Mouse (Mus musculus): ENCODE measurements at regions not wholly inside any gene's neighbourhood (a gene's known extent, or its start where the extent isn't known, plus 50 kb on each side); places are given as distances from the start of the nearest gene placed in this dataset.
"Not testable (repeated sequence)": the region's sequence is repeated elsewhere in the genome, so short reads cannot be mapped to it uniquely, and the experiment has no call there.

- ATAC-seq (ENCODE audit: insufficient number of reproducible peaks, insufficient read depth, low FRiP score, low read depth); H3K4me3 ChIP-seq (ENCODE audit: low read depth, low read length); H3K27ac ChIP-seq (ENCODE audit: low read length); H3K4me1 ChIP-seq (ENCODE audit: control insufficient read depth, insufficient read depth, low read length); H3K27me3 ChIP-seq (ENCODE audit: control insufficient read depth, insufficient read depth, low read length); H3K4me2 ChIP-seq (replicated peaks; ENCODE audit: low read depth, low read length); H3K36me3 ChIP-seq (ENCODE audit: control insufficient read depth, insufficient read depth, low read length); H3K9ac ChIP-seq (replicated peaks; ENCODE audit: low read depth, low read length); H3K9me3 ChIP-seq (ENCODE audit: control insufficient read depth, low read depth, low read length): not testable (repeated sequence)
- 90% methylated on average over 7 of the region's 7 CpGs for WGBS
Observed at GRCm38 (mm10) chr10:103507051-103507450, 139.5 kb downstream of the Slc6a15 start.

GRCm38 (mm10) chr10:103544502-103544901, 176.9 kb downstream of the Slc6a15 start:
- no peak overlapping the region for H3K27ac ChIP-seq (ENCODE audit: low read length)
- ATAC-seq (ENCODE audit: insufficient number of reproducible peaks, insufficient read depth, low FRiP score, low read depth) = no peak
- WGBS = 82% methylated on average over 2 of the region's 2 CpGs

GRCm38 (mm10) chr10:103549510-103549909, 181.9 kb downstream of the Slc6a15 start:
- Histone ChIP-seq H3K4me2 (replicated peaks; ENCODE audit: low read depth, low read length) (no peak overlapping the region), H3K9me3 (ENCODE audit: control insufficient read depth, low read depth, low read length) (no peaks in the 10 kb centered on the region), H3K27ac (ENCODE audit: low read length) (no peak overlapping the region), H3K36me3 (ENCODE audit: control insufficient read depth, insufficient read depth, low read length) (no peaks in the 10 kb centered on the region), H3K27me3 (ENCODE audit: control insufficient read depth, insufficient read depth, low read length) (no peaks in the 10 kb centered on the region), H3K9ac (replicated peaks; ENCODE audit: low read depth, low read length) (no peak overlapping the region), H3K4me3 (ENCODE audit: low read depth, low read length) (no peak overlapping the region), H3K4me1 (ENCODE audit: control insufficient read depth, insufficient read depth, low read length) (no peaks in the 10 kb centered on the region)
- no peak for ATAC-seq (ENCODE audit: insufficient number of reproducible peaks, insufficient read depth, low FRiP score, low read depth)
- 82% methylated on average over 2 of the region's 2 CpGs for WGBS

More at GRCm38 (mm10) chr10:103544502-103544901, 176.9 kb downstream of the Slc6a15 start:
- Histone ChIP-seq H3K36me3 (ENCODE audit: control insufficient read depth, insufficient read depth, low read length) (no peaks in the 10 kb centered on the region), H3K9me3 (ENCODE audit: control insufficient read depth, low read depth, low read length) (no peaks in the 10 kb centered on the region), H3K27me3 (ENCODE audit: control insufficient read depth, insufficient read depth, low read length) (no peaks in the 10 kb centered on the region), H3K9ac (replicated peaks; ENCODE audit: low read depth, low read length) (no peak overlapping the region), H3K4me3 (ENCODE audit: low read depth, low read length) (no peak overlapping the region), H3K4me1 (ENCODE audit: control insufficient read depth, insufficient read depth, low read length) (no peaks in the 10 kb centered on the region), H3K4me2 (replicated peaks; ENCODE audit: low read depth, low read length) (no peak overlapping the region)

- Histone ChIP-seq H3K36me3 (ENCODE audit: control insufficient read depth, insufficient read depth, low read length) (no peaks in the 10 kb centered on the region), H3K9ac (replicated peaks; ENCODE audit: low read depth, low read length) (no peak overlapping the region), H3K9me3 (ENCODE audit: control insufficient read depth, low read depth, low read length) (no peaks in the 10 kb centered on the region), H3K4me1 (ENCODE audit: control insufficient read depth, insufficient read depth, low read length) (no peaks in the 10 kb centered on the region), H3K27me3 (ENCODE audit: control insufficient read depth, insufficient read depth, low read length) (no peaks in the 10 kb centered on the region), H3K4me3 (ENCODE audit: low read depth, low read length) (no peak overlapping the region), H3K4me2 (replicated peaks; ENCODE audit: low read depth, low read length) (no peak overlapping the region), H3K27ac (ENCODE audit: low read length) (no peak overlapping the region)
- ATAC-seq (ENCODE audit: insufficient number of reproducible peaks, insufficient read depth, low FRiP score, low read depth) = no peak
- 70% methylated on average over 3 of the region's 3 CpGs for WGBS
Observed at GRCm38 (mm10) chr10:103585097-103585496, 217.5 kb downstream of the Slc6a15 start.

GRCm38 (mm10) chr10:103585504-103585903, 217.9 kb downstream of the Slc6a15 start:
- Histone ChIP-seq H3K9ac (replicated peaks; ENCODE audit: low read depth, low read length) (no peak overlapping the region), H3K9me3 (ENCODE audit: control insufficient read depth, low read depth, low read length) (no peaks in the 10 kb centered on the region), H3K4me3 (ENCODE audit: low read depth, low read length) (no peak overlapping the region), H3K27ac (ENCODE audit: low read length) (no peak overlapping the region), H3K4me1 (ENCODE audit: control insufficient read depth, insufficient read depth, low read length) (no peaks in the 10 kb centered on the region), H3K27me3 (ENCODE audit: control insufficient read depth, insufficient read depth, low read length) (no peaks in the 10 kb centered on the region), H3K4me2 (replicated peaks; ENCODE audit: low read depth, low read length) (no peak overlapping the region), H3K36me3 (ENCODE audit: control insufficient read depth, insufficient read depth, low read length) (no peaks in the 10 kb centered on the region)
- WGBS = 86% methylated on average over 2 of the region's 2 CpGs
- ATAC-seq (ENCODE audit: insufficient number of reproducible peaks, insufficient read depth, low FRiP score, low read depth) = no peak

GRCm38 (mm10) chr10:103591985-103592384, 224.4 kb downstream of the Slc6a15 start:
- Histone ChIP-seq H3K9me3 (ENCODE audit: control insufficient read depth, low read depth, low read length) (no peaks in the 10 kb centered on the region), H3K27ac (ENCODE audit: low read length) (no peak overlapping the region), H3K4me3 (ENCODE audit: low read depth, low read length) (no peak overlapping the region), H3K27me3 (ENCODE audit: control insufficient read depth, insufficient read depth, low read length) (no peaks in the 10 kb centered on the region), H3K4me2 (replicated peaks; ENCODE audit: low read depth, low read length) (no peak overlapping the region), H3K36me3 (ENCODE audit: control insufficient read depth, insufficient read depth, low read length) (no peaks in the 10 kb centered on the region), H3K4me1 (ENCODE audit: control insufficient read depth, insufficient read depth, low read length) (no peaks in the 10 kb centered on the region), H3K9ac (replicated peaks; ENCODE audit: low read depth, low read length) (no peak overlapping the region)
- WGBS = 88% methylated on average over 2 of the region's 2 CpGs
- ATAC-seq (ENCODE audit: insufficient number of reproducible peaks, insufficient read depth, low FRiP score, low read depth) = no peak

GRCm38 (mm10) chr10:103641162-103641561, 273.6 kb downstream of the Slc6a15 start:
- ATAC-seq (ENCODE audit: insufficient number of reproducible peaks, insufficient read depth, low FRiP score, low read depth) = no peak
- H3K9me3 ChIP-seq (ENCODE audit: control insufficient read depth, low read depth, low read length) = no peaks in the 10 kb centered on the region
- H3K4me2 ChIP-seq (replicated peaks; ENCODE audit: low read depth, low read length) = no peak overlapping the region
- WGBS = 61% methylated on average over 2 of the region's 2 CpGs
- no peaks in the 10 kb centered on the region for H3K4me1 ChIP-seq (ENCODE audit: control insufficient read depth, insufficient read depth, low read length)
- H3K9ac ChIP-seq (replicated peaks; ENCODE audit: low read depth, low read length) = no peak overlapping the region
- no peak overlapping the region for H3K4me3 ChIP-seq (ENCODE audit: low read depth, low read length)
- no peaks in the 10 kb centered on the region for H3K36me3 ChIP-seq (ENCODE audit: control insufficient read depth, insufficient read depth, low read length)
- no peak overlapping the region for H3K27ac ChIP-seq (ENCODE audit: low read length)
- H3K27me3 ChIP-seq (ENCODE audit: control insufficient read depth, insufficient read depth, low read length) = no peaks in the 10 kb centered on the region

GRCm38 (mm10) chr10:103649848-103650247, 282.3 kb downstream of the Slc6a15 start:
- Histone ChIP-seq H3K4me1 (ENCODE audit: control insufficient read depth, insufficient read depth, low read length) (no peaks in the 10 kb centered on the region), H3K9me3 (ENCODE audit: control insufficient read depth, low read depth, low read length) (no peaks in the 10 kb centered on the region), H3K27ac (ENCODE audit: low read length) (no peak overlapping the region), H3K27me3 (ENCODE audit: control insufficient read depth, insufficient read depth, low read length) (no peaks in the 10 kb centered on the region), H3K4me3 (ENCODE audit: low read depth, low read length) (no peak overlapping the region), H3K4me2 (replicated peaks; ENCODE audit: low read depth, low read length) (no peak overlapping the region), H3K36me3 (ENCODE audit: control insufficient read depth, insufficient read depth, low read length) (no peaks in the 10 kb centered on the region), H3K9ac (replicated peaks; ENCODE audit: low read depth, low read length) (no peak overlapping the region)
- 82% methylated on average over 3 of the region's 3 CpGs for WGBS
- no peak for ATAC-seq (ENCODE audit: insufficient number of reproducible peaks, insufficient read depth, low FRiP score, low read depth)

- no peaks in the 10 kb centered on the region for H3K9me3 ChIP-seq (ENCODE audit: control insufficient read depth, low read depth, low read length)
- ATAC-seq (ENCODE audit: insufficient number of reproducible peaks, insufficient read depth, low FRiP score, low read depth) = no peak
- WGBS = 81% methylated on average over 3 of the region's 3 CpGs
- H3K36me3 ChIP-seq (ENCODE audit: control insufficient read depth, insufficient read depth, low read length) = no peaks in the 10 kb centered on the region
- H3K9ac ChIP-seq (replicated peaks; ENCODE audit: low read depth, low read length) = no peak overlapping the region
- H3K27me3 ChIP-seq (ENCODE audit: control insufficient read depth, insufficient read depth, low read length) = no peaks in the 10 kb centered on the region
- H3K4me3 ChIP-seq (ENCODE audit: low read depth, low read length) = no peak overlapping the region
- H3K4me1 ChIP-seq (ENCODE audit: control insufficient read depth, insufficient read depth, low read length) = no peaks in the 10 kb centered on the region
- H3K4me2 ChIP-seq (replicated peaks; ENCODE audit: low read depth, low read length) = no peak overlapping the region
- no peak overlapping the region for H3K27ac ChIP-seq (ENCODE audit: low read length)
Observed at GRCm38 (mm10) chr10:103673081-103673480, 305.5 kb downstream of the Slc6a15 start.
